Comparison of ENCODE assay signal across 7 mouse cellular contexts in the genomic region with DNA sequence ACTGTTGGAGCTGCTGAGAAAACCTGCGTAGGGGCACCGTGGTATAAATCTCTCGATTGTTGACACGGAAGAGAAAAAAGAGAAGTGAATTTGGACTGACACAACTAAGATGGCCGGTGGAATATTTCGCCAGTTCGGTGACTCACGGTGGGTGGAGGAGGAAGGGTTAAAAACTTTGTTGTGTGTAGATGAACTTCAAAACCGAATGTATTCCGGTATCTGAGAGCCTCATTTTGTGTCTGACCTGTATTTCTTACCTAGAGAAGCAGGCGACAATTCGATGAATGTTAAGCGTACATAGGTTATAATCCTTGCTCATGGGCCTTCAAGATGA. TPM values are rescaled to one million over a fixed set of nuclear protein-coding genes. Genes with fewer than 3 reads are reported as not detected.
A peak's percentile ranks its signal among the peaks of the same experiment; 100 is the strongest.
DNase-seq lines count a peak whose midpoint lies in the region; ATAC-seq and TF ChIP-seq lines count a peak whose summit lies in the region.

No protein-coding gene starts in this region.

- peak overlapping the region; percentile 47 for H3K4me2 ChIP-seq in forebrain, embryonic 11.5 days (ENCODE audit: low read depth, low read length, severe bottlenecking)
- peak overlapping the region; percentile 82 for H3K4me2 ChIP-seq in liver, embryonic 13.5 days

- H3K4me3 ChIP-seq in thymus, adult 2 months (ENCODE audit: control insufficient read depth, insufficient read depth, low read length), result peak overlapping the region; percentile 60
- H3K4me3 ChIP-seq in forebrain, embryonic 11.5 days (ENCODE audit: low read depth, low read length), result peak overlapping the region; percentile 92
- H3K4me3 ChIP-seq in liver, embryonic 13.5 days (replicated peaks), result peak overlapping the region; percentile 91

- TF ChIP-seq CTCF in thymus, adult 2 months (IDR thresholded peaks at IDR 0.05; ENCODE audit: borderline replicate concordance, control insufficient read depth, extremely low read depth, insufficient read depth, low read length, poor library complexity), result no peak

- no peak for DNase-seq in thymus, adult 2 months
- DNase-seq in thymus, postnatal 0 days (ENCODE audit: low spot score), result no peak
- DNase-seq in forebrain, embryonic 11.5 days (ENCODE audit: low spot score), result no peak
- no peak for DNase-seq in liver, embryonic 13.5 days
- DNase-seq in ovary, postnatal 36 days (ENCODE audit: low spot score), result no peak
- no peak for DNase-seq in gastrocnemius, postnatal 10 days
- DNase-seq in adrenal gland, postnatal 25 days, result no peak

- H3K4me1 ChIP-seq in thymus, adult 2 months (replicated peaks; ENCODE audit: control insufficient read depth, insufficient read depth, low read length), result no peaks in the 10 kb centered on the region
- no peaks in the 10 kb centered on the region for H3K4me1 ChIP-seq in forebrain, embryonic 11.5 days (replicated peaks; ENCODE audit: control insufficient read depth, insufficient read depth, low read length)
- H3K4me1 ChIP-seq in liver, embryonic 13.5 days (replicated peaks), result peaks cover 28% of the 10 kb centered on the region

- no peak overlapping the region; the same call in 1 of the 2 replicates for H3K27ac ChIP-seq in thymus, adult 2 months (ENCODE audit: control insufficient read depth, insufficient read depth, low read length)
- H3K27ac ChIP-seq in forebrain, embryonic 11.5 days (ENCODE audit: low read depth, low read length), result no peak overlapping the region; the same call in 1 of the 2 replicates
- peak overlapping the region; percentile 97 for H3K27ac ChIP-seq in liver, embryonic 13.5 days

- no peaks in the 10 kb centered on the region for H3K9me3 ChIP-seq in forebrain, embryonic 11.5 days (ENCODE audit: control insufficient read depth, low read length)
- H3K9me3 ChIP-seq in liver, embryonic 13.5 days (replicated peaks), result no peaks in the 10 kb centered on the region

- no peak; the same call in 1 of the 2 replicates for ATAC-seq in forebrain, embryonic 11.5 days (replicated peaks; ENCODE audit: low FRiP score)
- ATAC-seq in liver, embryonic 13.5 days (ENCODE audit: low read depth), result no peak; the same call in 1 of the 2 replicates

- WGBS in thymus, adult 2 months, result 7% methylated on average over 13 of the region's 13 CpGs
- 12% methylated on average over 13 of the region's 13 CpGs for WGBS in forebrain, embryonic 11.5 days
- WGBS in liver, embryonic 13.5 days (ENCODE audit: insufficient replicate concordance), result 9% methylated on average over 13 of the region's 13 CpGs

- H3K9ac ChIP-seq in forebrain, embryonic 11.5 days (ENCODE audit: low read length), result peak overlapping the region; percentile 96
- H3K9ac ChIP-seq in liver, embryonic 13.5 days, result peak overlapping the region; percentile 94

- no peak for TF ChIP-seq POLR2A in thymus, adult 2 months (IDR thresholded peaks at IDR 0.05; ENCODE audit: control insufficient read depth, extremely low read depth, insufficient read depth, low read length, poor library complexity)

- H3K27me3 ChIP-seq in thymus, adult 2 months (ENCODE audit: control insufficient read depth, insufficient read depth, low read length), result no peaks in the 10 kb centered on the region
- H3K27me3 ChIP-seq in forebrain, embryonic 11.5 days (ENCODE audit: control insufficient read depth, insufficient read depth, low read length), result no peaks in the 10 kb centered on the region
- peaks cover 18% of the 10 kb centered on the region; the same call in 1 of the 2 replicates for H3K27me3 ChIP-seq in liver, embryonic 13.5 days

- H3K36me3 ChIP-seq in thymus, adult 2 months (ENCODE audit: control insufficient read depth, insufficient read depth, low read length), result no peaks in the 10 kb centered on the region
- H3K36me3 ChIP-seq in forebrain, embryonic 11.5 days (ENCODE audit: control insufficient read depth, insufficient read depth, low read length), result no peaks in the 10 kb centered on the region; the same call in 1 of the 2 replicates
- H3K36me3 ChIP-seq in liver, embryonic 13.5 days, result peaks cover 4% of the 10 kb centered on the region; the same call in 1 of the 2 replicates

RNA-seq across cellular contexts. Expression of a gene that starts 0.4 kb away (rescaled TPM):
- polyA plus RNA-seq in thymus, adult 2 months (2012; rRNA removed), result 44.9 and 45.3 TPM in 2 replicates
- polyA plus RNA-seq in thymus, postnatal 0 days (2015; fragmentation: Nextera tagmentation; extraction: Ambion mirVana), result 26.2 and 28.6 TPM in 2 replicates
- polyA plus RNA-seq in forebrain, embryonic 11.5 days (2014; fragmentation: Nextera tagmentation; extraction: Ambion mirVana), result 76.7 and 80.0 TPM in 2 replicates
- polyA plus RNA-seq in liver, embryonic 13.5 days (2015; fragmentation: Nextera tagmentation; extraction: Ambion mirVana), result 14.3 and 17.1 TPM in 2 replicates
- total RNA-seq in gastrocnemius, postnatal 10 days (2021), result 10 to 100 TPM; 59.3 to 66.1 TPM
- total RNA-seq in adrenal gland, postnatal 25 days (2021), result 112 and 135 TPM in 2 replicates

RNA-seq across cellular contexts. Expression of a gene that starts 40.6 kb away (rescaled TPM):
- polyA plus RNA-seq in thymus, adult 2 months (2012; rRNA removed), result 30.9 and 37.7 TPM in 2 replicates
- polyA plus RNA-seq in thymus, postnatal 0 days (2015; fragmentation: Nextera tagmentation; extraction: Ambion mirVana), result 38.3 and 42.1 TPM in 2 replicates
- polyA plus RNA-seq in forebrain, embryonic 11.5 days (2014; fragmentation: Nextera tagmentation; extraction: Ambion mirVana), result 97.3 TPM in 2 replicates
- polyA plus RNA-seq in liver, embryonic 13.5 days (2015; fragmentation: Nextera tagmentation; extraction: Ambion mirVana), result 45.7 and 60.4 TPM in 2 replicates
- 10 to 100 TPM in 1 of 2 experiments, 1 to 10 TPM in 1; 9.0 to 11.7 TPM for total RNA-seq in gastrocnemius, postnatal 10 days (2021)
- 67.2 and 88.7 TPM in 2 replicates for total RNA-seq in adrenal gland, postnatal 25 days (2021)
